In genomic region chr14:25304391-25304851, GRCm38 (mm10) we compare ENCODE assay signal across 8 mouse cellular contexts.
DNase-seq lines count a peak whose midpoint lies in the region; ATAC-seq and TF ChIP-seq lines count a peak whose summit lies in the region.

No protein-coding gene starts in this region.

- H3K4me2 ChIP-seq in hindbrain, postnatal 0 days (ENCODE audit: low read depth, low read length) = no peak overlapping the region
- no peak overlapping the region for H3K4me2 ChIP-seq in liver, embryonic 12.5 days
- peak overlapping the region; percentile 12; the same call in 1 of the 2 replicates for H3K4me2 ChIP-seq in neural tube, embryonic 12.5 days (replicated peaks)

- no peaks in the 10 kb centered on the region for H3K36me3 ChIP-seq in hindbrain, postnatal 0 days (ENCODE audit: insufficient read depth, low read length)
- no peaks in the 10 kb centered on the region for H3K36me3 ChIP-seq in liver, embryonic 12.5 days
- H3K36me3 ChIP-seq in neural tube, embryonic 12.5 days = no peaks in the 10 kb centered on the region

- peak overlapping the region; percentile 22; the same call in 1 of the 2 replicates for H3K9ac ChIP-seq in hindbrain, postnatal 0 days (replicated peaks; ENCODE audit: low read length)
- no peak overlapping the region for H3K9ac ChIP-seq in liver, embryonic 12.5 days
- H3K9ac ChIP-seq in neural tube, embryonic 12.5 days = peak overlapping the region; percentile 18; the same call in 1 of the 2 replicates

- peak overlapping the region; percentile 61 for H3K27ac ChIP-seq in brown adipose tissue, adult 24 weeks (replicated peaks; ENCODE audit: low read depth, low read length)
- H3K27ac ChIP-seq in hindbrain, postnatal 0 days = peak overlapping the region; percentile 37; the same call in 1 of the 2 replicates
- peak overlapping the region; percentile 8; the same call in 1 of the 2 replicates for H3K27ac ChIP-seq in liver, embryonic 12.5 days
- no peak overlapping the region for H3K27ac ChIP-seq in neural tube, embryonic 12.5 days

- peak; percentile 32 for TF ChIP-seq CTCF in hindbrain, postnatal 0 days (IDR thresholded peaks at IDR 0.05; ENCODE audit: low read depth)

- 0 out of 2 replicates have a peak, but pooled peaks have one; percentile 48 for ATAC-seq in hindbrain, postnatal 0 days
- ATAC-seq in liver, embryonic 12.5 days = 0 out of 2 replicates have a peak, but pooled peaks have one; percentile 40
- ATAC-seq in neural tube, embryonic 12.5 days (ENCODE audit: low FRiP score, low read depth) = no peak

- H3K4me3 ChIP-seq in brown adipose tissue, adult 24 weeks (ENCODE audit: insufficient read depth, low read depth, low read length) = no peak overlapping the region
- no peak overlapping the region for H3K4me3 ChIP-seq in hindbrain, postnatal 0 days (ENCODE audit: low read length)
- no peak overlapping the region for H3K4me3 ChIP-seq in liver, embryonic 12.5 days
- no peak overlapping the region for H3K4me3 ChIP-seq in neural tube, embryonic 12.5 days

- no peaks in the 10 kb centered on the region for H3K9me3 ChIP-seq in hindbrain, postnatal 0 days (ENCODE audit: low read length)
- no peaks in the 10 kb centered on the region for H3K9me3 ChIP-seq in liver, embryonic 12.5 days (replicated peaks)
- H3K9me3 ChIP-seq in neural tube, embryonic 12.5 days = no peaks in the 10 kb centered on the region

- WGBS in hindbrain, postnatal 0 days = 12% methylated on average over 9 of the region's 9 CpGs
- 24% methylated on average over 9 of the region's 9 CpGs for WGBS in liver, embryonic 12.5 days (ENCODE audit: insufficient replicate concordance)
- 17% methylated on average over 9 of the region's 9 CpGs for WGBS in neural tube, embryonic 12.5 days

- no peaks in the 10 kb centered on the region for H3K27me3 ChIP-seq in hindbrain, postnatal 0 days (ENCODE audit: insufficient read depth, low read length)
- no peaks in the 10 kb centered on the region for H3K27me3 ChIP-seq in liver, embryonic 12.5 days (replicated peaks)
- H3K27me3 ChIP-seq in neural tube, embryonic 12.5 days (replicated peaks) = no peaks in the 10 kb centered on the region

- peak; percentile 85 for DNase-seq in 3134 (ENCODE audit: extremely low read depth, insufficient read length, low spot score)
- peak; percentile 93 for DNase-seq in gastrocnemius, postnatal 25 days
- DNase-seq in hindbrain, postnatal 0 days (ENCODE audit: low spot score) = peak; percentile 32
- DNase-seq in frontal cortex, postnatal 14 days (ENCODE audit: low spot score in 2 of 2) = no peak
- no peak for DNase-seq in spleen, postnatal 4 days (ENCODE audit: low spot score in 2 of 2)

- H3K4me1 ChIP-seq in brown adipose tissue, adult 24 weeks (ENCODE audit: control insufficient read depth, insufficient read depth, insufficient read length, low read length) = peaks cover 27% of the 10 kb centered on the region
- H3K4me1 ChIP-seq in hindbrain, postnatal 0 days (ENCODE audit: insufficient read depth, low read length) = 0 out of 2 replicates have a peak, but pooled peaks cover 4% of the 10 kb centered on the region
- peaks cover 8% of the 10 kb centered on the region; the same call in 1 of the 2 replicates for H3K4me1 ChIP-seq in liver, embryonic 12.5 days
- H3K4me1 ChIP-seq in neural tube, embryonic 12.5 days = peaks cover 30% of the 10 kb centered on the region

Comparison
In these comparisons a context has a peak if more than half of its experiments do, and no peak if none do; other contexts are left out.
1. DNase-seq: peak in 3134 (single experiment), gastrocnemius, postnatal 25 days (single experiment) and hindbrain, postnatal 0 days (single experiment); none in frontal cortex, postnatal 14 days (0 of 2) and spleen, postnatal 4 days (0 of 2).